Mouse (Mus musculus) adrenal gland, adult 8-10 months (tissue): Measurements from ENCODE around the gene Mgat5. TPM values are rescaled to one million over a fixed set of nuclear protein-coding genes. Genes with fewer than 3 reads are reported as not detected.

ENCODE experiments used
- DNase-seq: peaks from one replicate; pipeline ENCODE4 v3.0.0; 2022
- total RNA-seq, 4 experiments: library from RNA; stranded (reverse); gene quantifications; 2 replicates each; pipeline ENCODE4 v1.2.4; 2022

The Mgat5 gene
- total RNA-seq, 4 experiments from 2014 or later: 14.5 to 21.1 (median 18.5) TPM

DNA sequence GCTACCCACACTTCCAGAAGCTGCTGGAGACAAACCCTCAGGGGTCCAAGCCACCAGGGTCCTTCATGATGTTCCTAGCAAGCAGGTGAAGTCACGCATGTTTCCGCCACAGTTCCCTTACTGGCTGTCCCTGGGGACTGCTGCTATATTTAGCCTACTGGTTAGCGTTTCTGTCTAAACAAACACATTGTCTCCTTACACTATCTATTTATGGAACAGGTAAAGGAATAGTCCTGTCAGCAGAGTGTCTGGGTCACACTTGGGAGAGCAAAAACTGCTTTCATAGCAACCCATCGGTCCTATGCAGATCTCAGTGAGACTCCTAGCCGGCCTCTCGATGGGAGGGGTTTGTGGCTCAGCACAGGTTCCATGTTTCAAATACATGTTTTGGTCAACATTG is 306.5 kb downstream of the Mgat5 start:
- no peak for DNase-seq

DNA sequence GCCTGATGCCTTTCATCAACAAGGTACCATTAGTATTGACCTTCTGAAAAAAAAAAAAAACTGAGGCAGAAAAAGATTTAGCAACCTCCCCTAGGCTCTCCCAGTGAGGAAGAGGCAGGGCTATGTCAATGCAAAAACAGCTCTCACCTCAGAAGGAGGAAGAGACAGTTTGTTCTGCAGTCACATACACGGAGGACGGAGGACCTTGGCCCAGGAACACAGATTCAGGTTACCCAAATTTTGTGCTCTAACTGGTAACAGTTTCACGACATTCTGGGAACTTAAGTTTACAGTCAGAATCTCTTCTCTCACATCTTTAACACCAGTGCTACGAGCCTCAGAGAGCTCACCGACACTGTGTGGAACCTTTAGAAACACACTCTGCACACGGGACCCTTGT is 307.9 kb downstream of the Mgat5 start:
- DNase-seq: no peak

DNA sequence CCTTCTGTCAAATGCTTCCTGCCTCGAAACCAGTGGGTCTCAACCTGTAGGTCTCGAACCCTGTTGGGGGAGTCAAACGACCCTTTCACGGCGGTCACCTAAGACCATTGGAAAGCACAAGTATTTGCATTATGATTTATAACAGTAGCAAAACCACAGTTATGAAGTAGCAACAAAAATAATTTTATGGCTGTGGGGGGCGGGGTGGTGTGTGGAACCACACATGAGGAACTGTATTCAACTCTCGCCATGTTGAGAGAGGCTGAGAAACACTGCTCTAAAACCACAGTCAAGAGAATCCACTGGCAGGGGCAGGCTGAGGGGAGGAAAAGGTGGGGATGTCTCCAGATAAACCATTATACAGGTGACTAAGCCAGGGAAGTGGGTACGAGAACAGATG is 308.3 kb downstream of the Mgat5 start:
- no peak for DNase-seq

DNA sequence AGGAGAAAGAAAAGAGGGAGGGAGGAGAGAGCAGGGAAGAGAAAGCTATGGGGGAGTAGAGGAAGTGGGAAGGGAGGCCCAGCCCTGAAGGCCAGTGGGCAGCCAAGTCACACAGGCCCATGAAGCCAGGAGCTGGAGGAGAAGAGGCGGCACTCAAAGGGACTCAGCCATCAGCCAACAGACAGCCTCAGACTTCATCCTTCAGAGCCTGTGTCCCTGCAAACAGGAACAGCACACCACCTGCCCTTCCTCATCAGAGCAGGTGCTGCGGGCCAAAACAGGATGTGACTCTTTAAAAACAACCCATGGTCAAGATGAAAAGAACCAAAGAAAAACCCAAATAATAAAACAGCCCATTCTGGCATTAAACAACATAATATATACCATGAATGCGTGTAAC is 308.8 kb downstream of the Mgat5 start:
- DNase-seq: no peak

DNA sequence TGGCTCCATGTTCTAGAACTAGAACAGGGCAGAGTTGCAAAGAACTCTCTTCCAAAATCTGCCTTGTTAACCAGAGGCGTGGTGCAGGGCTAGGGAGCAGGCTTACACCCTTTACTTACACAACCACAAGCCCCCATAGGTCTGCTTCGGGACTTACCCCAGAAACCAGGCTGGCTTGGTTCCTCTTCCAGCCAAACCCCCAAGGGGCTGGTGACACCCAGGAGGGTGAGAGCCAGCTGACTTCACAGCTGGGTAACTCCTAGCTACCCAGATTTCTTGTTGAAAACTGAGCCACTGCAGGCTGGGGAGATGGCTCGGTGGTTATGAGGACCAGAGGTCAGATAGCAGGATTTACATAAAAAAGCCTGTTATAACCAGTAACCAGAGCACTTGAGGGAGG is 309.7 kb downstream of the Mgat5 start:
- DNase-seq: no peak

DNA sequence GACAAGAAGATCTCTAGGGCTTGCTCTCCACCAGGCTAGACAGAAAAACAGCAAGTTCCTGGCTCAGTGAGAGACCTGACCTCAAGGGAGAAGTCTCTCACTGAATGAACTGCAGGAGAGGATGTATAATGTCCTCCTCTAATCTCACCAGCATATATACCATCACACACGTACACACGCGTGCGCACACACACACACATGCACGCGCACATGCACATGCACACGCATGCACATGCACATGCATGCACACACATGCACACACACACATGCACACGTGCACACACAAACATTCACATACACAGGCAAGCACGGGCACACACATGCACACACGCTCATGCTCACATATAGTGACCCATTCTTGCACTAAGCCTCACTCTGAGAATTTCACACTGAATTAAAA is 310.1 kb downstream of the Mgat5 start:
- DNase-seq: no peak

DNA sequence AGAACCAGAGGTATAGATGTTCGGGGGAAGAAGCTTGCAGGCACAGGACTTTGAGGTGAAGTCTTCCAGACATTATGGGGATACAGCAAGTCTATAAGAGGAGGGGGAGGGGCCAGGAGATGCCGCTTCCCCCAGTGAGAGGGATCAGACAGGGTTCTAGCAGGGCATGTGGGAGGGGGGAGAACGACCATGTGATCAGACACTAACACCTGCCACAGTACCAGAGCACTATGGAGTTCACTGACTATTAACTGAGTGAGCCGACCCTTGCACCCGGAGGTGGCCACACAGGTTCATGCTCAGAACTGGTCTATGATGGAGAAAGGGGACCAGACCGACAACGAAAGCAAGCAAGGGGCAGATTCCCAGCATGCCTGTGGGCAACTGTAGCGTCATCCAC is 318.5 kb downstream of the Mgat5 start:
- DNase-seq: no peak

DNA sequence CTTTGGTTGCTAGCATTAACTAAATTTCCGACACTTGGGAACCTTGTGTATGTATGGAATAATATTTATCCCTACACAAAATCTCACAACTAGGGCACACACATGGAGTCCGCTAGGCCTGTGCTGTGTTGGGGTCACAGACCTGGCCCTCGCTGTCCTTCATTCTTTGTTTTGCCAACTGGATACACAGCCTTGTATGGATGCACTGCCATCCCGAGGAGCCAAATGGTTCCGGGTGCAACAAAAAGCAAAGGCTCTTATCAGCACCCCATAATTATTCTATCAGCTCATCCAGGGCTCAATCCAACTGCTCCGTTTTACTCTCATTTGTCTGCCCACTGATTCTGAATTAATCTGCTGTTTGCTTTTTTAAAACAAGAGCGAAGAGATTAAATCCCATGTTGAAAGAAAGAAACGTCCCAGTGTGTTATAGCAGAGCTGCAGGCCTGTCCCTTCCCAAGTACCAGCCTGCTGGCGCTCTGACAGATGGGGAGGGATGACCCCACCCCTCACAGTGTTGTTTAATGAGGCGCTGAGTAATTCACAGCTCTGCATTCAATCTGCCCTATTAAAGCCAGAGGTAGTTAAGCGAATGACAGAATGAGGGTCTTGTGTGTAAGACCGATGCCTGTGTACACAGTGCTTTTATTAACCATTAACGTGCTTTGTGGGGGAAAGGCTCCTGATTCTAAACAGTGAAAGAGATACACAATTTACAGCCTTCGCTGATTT is 326.2 kb downstream of the Mgat5 start:
- no peak for DNase-seq

DNA sequence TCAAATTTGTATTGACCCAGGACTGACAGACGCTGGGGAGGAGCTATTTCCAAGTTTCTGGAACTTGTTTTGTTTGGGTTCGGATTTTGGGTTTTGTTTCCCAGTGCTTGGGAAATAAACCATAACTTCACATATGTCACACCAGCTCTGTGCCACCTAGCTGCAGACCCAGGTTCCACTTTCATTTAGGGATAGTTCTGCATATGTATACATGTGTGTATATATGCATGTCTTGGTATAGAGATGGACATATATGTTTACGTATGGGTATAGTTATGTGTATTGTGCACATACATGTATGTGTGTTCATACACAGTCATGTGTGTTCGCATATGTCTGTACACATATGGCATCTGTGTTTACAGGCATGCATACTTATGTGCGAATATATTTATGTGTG is 326.9 kb downstream of the Mgat5 start:
- no peak for DNase-seq

DNA sequence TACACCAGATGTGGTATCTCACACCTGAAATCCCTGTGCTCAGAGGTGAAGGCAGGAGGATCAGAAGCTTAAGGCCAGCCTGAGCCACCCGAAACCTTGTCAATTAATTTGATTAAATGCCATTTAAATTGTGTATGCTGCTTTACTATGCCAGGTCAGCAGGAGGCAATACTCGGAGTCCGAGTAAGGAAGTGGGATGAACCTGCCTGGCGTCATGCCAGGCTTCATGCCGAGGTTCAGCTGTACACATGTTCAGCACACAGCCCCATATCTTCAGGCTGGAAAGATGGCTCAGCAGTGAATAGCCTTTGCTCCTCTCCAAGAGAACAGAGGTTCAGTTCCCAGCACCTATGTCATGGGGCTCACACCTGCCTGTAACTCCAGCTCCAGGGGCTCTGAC is 331.6 kb downstream of the Mgat5 start:
- DNase-seq: no peak

DNA sequence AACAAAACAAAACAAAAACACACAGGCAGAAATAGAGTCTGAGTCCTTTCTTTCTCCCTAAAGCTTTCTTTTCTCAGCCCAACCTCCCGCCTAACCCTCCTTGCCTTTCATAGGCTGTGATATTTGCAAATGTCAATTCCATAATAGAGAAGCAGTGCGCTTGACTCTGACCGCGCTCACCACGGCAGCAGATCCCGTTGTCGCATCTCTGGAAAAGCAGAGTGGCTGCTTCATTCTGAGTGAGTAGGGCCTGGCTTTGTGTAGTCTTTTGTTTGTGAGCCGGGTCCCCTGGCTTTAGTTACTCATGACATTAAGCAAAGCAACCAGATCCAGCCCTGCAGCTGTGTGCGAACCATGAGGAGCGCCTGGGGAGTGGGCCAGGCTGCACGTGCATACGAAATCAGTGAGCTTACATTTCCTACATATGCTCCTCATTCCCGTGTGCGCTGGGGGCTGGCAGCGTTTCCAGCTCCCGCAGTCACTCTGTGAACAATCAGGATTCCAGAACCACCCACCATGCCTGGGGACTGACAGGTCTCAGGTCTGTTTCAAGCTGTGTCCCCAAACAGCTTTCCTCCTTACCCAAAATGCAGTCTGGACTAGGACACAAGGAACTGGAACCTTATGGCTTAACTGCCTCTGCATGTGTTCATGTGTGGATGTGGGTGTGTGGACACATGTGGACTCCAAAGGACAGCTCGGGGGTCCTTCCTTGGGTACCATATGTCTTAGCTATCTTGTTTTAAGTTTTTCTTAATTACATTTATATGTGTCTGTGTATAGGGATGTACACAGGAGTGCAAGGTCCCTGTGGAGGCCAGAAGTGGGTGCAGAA is 332.6 kb downstream of the Mgat5 start:
- DNase-seq: no peak
